Mouse (Mus musculus): Measurements from ENCODE around the gene Slc29a2. TPM values are rescaled to one million over a fixed set of nuclear protein-coding genes. Genes with fewer than 3 reads are reported as not detected.

Gene Slc29a2
- total RNA-seq (2023): 1 to 10 TPM in 1 of 2 experiments, under 1 TPM in 1; 0.75 to 1.1 TPM

GRCm38 (mm10) chr19:5023621-5024479, at the start of gene Slc29a2:
Slc29a2 (plus strand) TSS chr19:5023860.

DNA sequence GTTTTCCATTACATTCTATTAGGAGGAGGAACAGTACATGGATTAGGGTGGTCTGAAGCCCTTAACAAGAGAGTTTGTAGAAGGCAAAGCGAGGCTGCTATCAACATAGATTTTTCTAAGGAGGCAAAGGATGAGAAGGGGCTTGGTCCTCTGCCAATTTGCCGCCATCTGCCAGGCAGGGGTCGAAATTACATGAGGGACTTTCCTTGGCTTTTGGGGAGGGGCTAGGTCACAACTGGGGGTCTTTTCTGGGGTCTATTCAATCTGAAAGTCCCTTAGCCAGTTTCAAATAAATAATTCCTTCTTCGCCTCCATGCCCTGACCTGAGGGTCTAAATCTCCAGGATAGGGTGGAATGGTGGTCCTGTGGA, 33.4 kb upstream of the Slc29a2 start, which contains the start of gene Npas4:
Npas4 (minus strand) TSS at position 61 of the 370 bp plus-strand sequence.

DNA sequence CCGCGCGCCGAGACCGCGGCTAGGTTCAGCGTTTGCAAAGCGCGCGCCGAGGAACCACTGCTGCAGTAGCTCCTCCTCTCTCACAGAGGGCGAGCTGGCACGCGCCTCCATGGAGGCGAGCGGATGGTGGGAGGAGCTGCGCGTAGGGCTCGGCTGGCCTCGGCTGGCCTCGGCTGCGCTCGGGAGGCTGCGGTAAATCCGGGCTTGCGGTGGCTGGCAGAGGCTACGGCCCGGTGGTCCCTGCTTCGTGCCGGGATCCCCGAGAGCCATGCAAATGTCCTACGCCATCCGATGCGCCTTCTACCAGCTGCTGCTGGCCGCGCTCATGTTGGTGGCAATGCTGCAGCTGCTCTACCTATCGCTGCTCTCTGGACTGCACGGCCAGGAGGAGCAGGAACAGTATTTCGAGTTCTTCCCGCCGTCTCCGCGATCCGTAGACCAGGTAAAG, 15.1 kb downstream of the Slc29a2 start, which contains the start of the genes B4gat1 and AC124502.3:
B4gat1 (plus strand) TSS at position 118 of the 448 bp plus-strand sequence.
AC124502.3 (plus strand) TSS at position 183 of the 448 bp plus-strand sequence.

DNA sequence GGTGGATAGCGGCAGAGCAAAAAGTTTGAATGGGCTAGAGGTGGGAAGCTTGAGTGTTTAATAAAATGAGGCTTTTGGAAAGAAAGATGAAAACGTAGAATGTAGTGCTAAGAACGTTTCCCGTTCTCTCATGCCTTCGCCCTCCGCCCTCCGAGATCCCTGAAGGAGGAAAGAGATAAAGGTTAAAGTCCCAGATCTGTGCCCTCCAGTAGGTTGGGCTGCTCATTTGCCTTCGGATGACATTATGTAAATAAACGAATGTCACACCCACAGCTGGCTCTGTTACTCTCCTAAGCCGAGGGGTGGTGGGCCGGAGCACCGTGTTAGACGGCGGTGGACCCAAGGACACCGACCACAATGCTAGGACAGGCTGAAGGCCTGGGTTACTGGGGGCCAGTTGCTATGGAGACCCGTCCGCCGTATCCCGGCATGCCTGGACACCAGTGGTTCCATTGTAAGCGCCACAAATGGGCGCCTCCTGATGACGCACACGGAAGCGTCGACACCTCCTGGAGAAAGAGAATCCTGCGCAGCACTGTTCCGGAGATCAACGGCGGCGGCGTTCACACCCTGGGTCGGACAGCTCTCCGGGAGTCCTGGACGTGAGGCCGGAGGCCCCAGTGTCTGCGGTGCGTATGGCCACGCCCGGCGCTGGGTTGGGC, 17.3 kb downstream of the Slc29a2 start, which contains the start of gene Brms1:
Brms1 (plus strand) TSS at position 493 of the 662 bp plus-strand sequence.

GRCm38 (mm10) chr19:5050047-5050905, 26.6 kb downstream of the Slc29a2 start, which contains the start of gene Rin1:
Rin1 (plus strand) TSS chr19:5050481.

DNA sequence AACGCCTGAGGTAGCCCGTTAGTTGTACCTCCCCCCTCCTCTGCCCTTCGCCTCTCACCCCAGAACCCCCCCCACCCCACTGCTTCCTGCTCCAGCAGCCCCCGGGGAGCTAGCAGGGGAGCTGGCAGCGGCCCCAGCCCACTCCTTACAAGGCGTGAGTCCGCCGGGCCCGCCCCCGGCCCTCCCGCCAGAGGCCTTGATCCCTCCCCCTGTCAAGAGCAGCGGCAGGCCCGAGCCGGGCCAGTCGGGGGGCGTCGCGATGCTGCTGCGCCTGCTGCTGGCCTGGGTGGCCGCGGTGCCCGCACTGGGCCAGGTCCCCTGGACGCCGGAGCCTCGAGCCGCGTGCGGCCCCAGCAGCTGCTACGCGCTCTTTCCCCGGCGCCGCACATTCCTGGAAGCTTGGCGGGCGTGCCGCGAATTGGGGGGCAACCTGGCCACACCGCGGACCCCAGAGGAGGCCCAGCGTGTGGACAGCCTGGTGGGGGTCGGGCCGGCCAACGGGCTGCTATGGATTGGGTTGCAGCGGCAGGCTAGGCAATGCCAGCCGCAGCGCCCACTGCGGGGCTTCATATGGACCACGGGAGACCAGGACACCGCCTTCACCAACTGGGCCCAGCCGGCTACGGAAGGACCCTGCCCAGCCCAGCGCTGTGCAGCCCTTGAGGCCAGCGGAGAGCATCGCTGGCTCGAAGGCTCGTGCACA, 44.4 kb downstream of the Slc29a2 start, which contains the start of gene Cd248:
Cd248 (plus strand) TSS at position 212 of the 703 bp plus-strand sequence.

Other genes with a start within 250 kb of the Slc29a2 start
- 10 to 100 TPM; 39.5 to 45.5 TPM for gene Rbm4, start 230.0 kb upstream of the Slc29a2 start, total RNA-seq (2023)
- 10 to 100 TPM; 12.1 to 12.5 TPM for gene Gm21992, start 212.2 kb upstream of the Slc29a2 start, total RNA-seq (2023)
- 10 to 100 TPM; 49.8 to 56.3 TPM for gene Rbm14, start 212.2 kb upstream of the Slc29a2 start, total RNA-seq (2023)
- gene Ccs, start 184.5 kb upstream of the Slc29a2 start, total RNA-seq (2023): 10 to 100 TPM; 14.6 to 15.8 TPM
- gene Ccdc87, start 184.5 kb upstream of the Slc29a2 start, total RNA-seq (2023): not detected
- gene Ctsf, start 168.7 kb upstream of the Slc29a2 start, total RNA-seq (2023): 1 to 10 TPM; 1.8 to 5.3 TPM
- under 1 TPM; 0.75 TPM for gene Actn3, start 146.0 kb upstream of the Slc29a2 start, total RNA-seq (2023)
- gene Zdhhc24, start 145.2 kb upstream of the Slc29a2 start, total RNA-seq (2023): 1 to 10 TPM; 6.6 to 7.5 TPM
- 1 to 10 TPM in 1 of 2 experiments, under 1 TPM in 1; 0.99 to 1.5 TPM for gene Bbs1, start 117.2 kb upstream of the Slc29a2 start, total RNA-seq (2023)
- gene Dpp3, start 95.6 kb upstream of the Slc29a2 start, total RNA-seq (2023): 10 to 100 TPM; 48.8 to 53.1 TPM
- gene Peli3, start 80.7 kb upstream of the Slc29a2 start, total RNA-seq (2023): under 1 TPM in 1 of 2 experiments, not detected in 1; 0.15 TPM
- gene Mrpl11, start 61.7 kb upstream of the Slc29a2 start, total RNA-seq (2023): 10 to 100 TPM; 10.8 to 17.3 TPM
- under 1 TPM in 1 of 2 experiments, not detected in 1; 0.13 TPM for gene Npas4, start 33.5 kb upstream of the Slc29a2 start, total RNA-seq (2023)
- 1 to 10 TPM; 5.2 to 5.8 TPM for gene B4gat1, start 15.0 kb downstream of the Slc29a2 start, total RNA-seq (2023)
- 1 to 10 TPM in 1 of 2 experiments, not detected in 1; 1.1 TPM for gene AC124502.3, start 15.0 kb downstream of the Slc29a2 start, total RNA-seq (2023)
- 10 to 100 TPM; 28.7 to 34.4 TPM for gene Brms1, start 17.5 kb downstream of the Slc29a2 start, total RNA-seq (2023)
- gene Rin1, start 26.6 kb downstream of the Slc29a2 start, total RNA-seq (2023): under 1 TPM; 0.66 to 0.97 TPM
- under 1 TPM; 0.13 to 0.15 TPM for gene Cd248, start 44.2 kb downstream of the Slc29a2 start, total RNA-seq (2023)
- gene Tmem151a, start 61.7 kb downstream of the Slc29a2 start, total RNA-seq (2023): under 1 TPM in 1 of 2 experiments, not detected in 1; 0.15 TPM
- gene Yif1a, start 64.7 kb downstream of the Slc29a2 start, total RNA-seq (2023): 10 to 100 TPM; 12.3 to 13.7 TPM
- 1 to 10 TPM in 1 of 2 experiments, under 1 TPM in 1; 0.51 to 1.2 TPM for gene Cnih2, start 74.7 kb downstream of the Slc29a2 start, total RNA-seq (2023)
- 100 to 1,000 TPM; 129 to 130 TPM for gene Rab1b, start 83.2 kb downstream of the Slc29a2 start, total RNA-seq (2023)
- 10 to 100 TPM; 10.2 to 11.9 TPM for gene Klc2, start 94.7 kb downstream of the Slc29a2 start, total RNA-seq (2023)
- 100 to 1,000 TPM in 1 of 2 experiments, 10 to 100 TPM in 1; 91.2 to 101 TPM for gene Pacs1, start 249.3 kb downstream of the Slc29a2 start, total RNA-seq (2023)